Mouse (Mus musculus) liver, embryonic 12.5 days (tissue): Measurements from ENCODE around the gene Galnt14. TPM values are rescaled to one million over a fixed set of nuclear protein-coding genes. Genes with fewer than 3 reads are reported as not detected.

Experiments
- ATAC-seq: fragments of 200-750 bp; cut with Nextera tagmentation; 2 replicates; pipeline ENCODE4 v1.8.0; 2017; ENCODE audit warnings: moderate number of reproducible peaks, mild to moderate bottlenecking, moderate library complexity
- H3K27ac ChIP-seq: fragments of 300-500 bp; sonication (generic); 2 replicates; pipeline ENCODE4 v1.5.1; 2016; ENCODE audit warnings: mild to moderate bottlenecking
- H3K27me3 ChIP-seq: fragments of 300-500 bp; sonication (generic); replicated peaks from 2 replicates; pipeline ENCODE4 v1.6.1; 2016; ENCODE audit warnings: mild to moderate bottlenecking, moderate library complexity
- H3K36me3 ChIP-seq: fragments of 300-500 bp; sonication (generic); 2 replicates; pipeline ENCODE4 v1.6.1; 2016; ENCODE audit warnings: mild to moderate bottlenecking, moderate library complexity
- H3K4me1 ChIP-seq: fragments of 300-500 bp; sonication (generic); 2 replicates; pipeline ENCODE4 v1.6.1; 2016
- H3K4me2 ChIP-seq: fragments of 300-500 bp; sonication (generic); 2 replicates; pipeline ENCODE4 v1.6.1; 2016; ENCODE audit warnings: mild to moderate bottlenecking, moderate library complexity
- H3K4me3 ChIP-seq: fragments of 300-500 bp; sonication (generic); 2 replicates; pipeline ENCODE4 v1.5.1; 2016; ENCODE audit warnings: mild to moderate bottlenecking, moderate library complexity
- H3K9ac ChIP-seq: fragments of 300-500 bp; sonication (generic); 2 replicates; pipeline ENCODE4 v1.6.1; 2016; ENCODE audit warnings: mild to moderate bottlenecking, moderate library complexity
- H3K9me3 ChIP-seq: fragments of 300-500 bp; sonication (generic); replicated peaks from 2 replicates; pipeline ENCODE4 v1.6.1; 2016; ENCODE audit warnings: mild to moderate bottlenecking, moderate library complexity
- WGBS: fragments of 180-500 bp; shearing (Covaris S2); methylation state at CpG from one replicate; pipeline ENCODE4 v1.1.7; 2016; ENCODE audit not compliant: insufficient replicate concordance; 5-methylcytosine and 5-hydroxymethylcytosine counted together
- polyA plus RNA-seq: library from polyadenylated mRNA; unstranded; fragments of >200 nt; fragmentation: Nextera tagmentation; extraction: Ambion mirVana; gene quantifications from 2 replicates; pipeline ENCODE4 v1.2.1, GENCODE M21; 2016

The Galnt14 gene
- 0.23 and 0.28 TPM in 2 replicates for polyA plus RNA-seq

DNA sequence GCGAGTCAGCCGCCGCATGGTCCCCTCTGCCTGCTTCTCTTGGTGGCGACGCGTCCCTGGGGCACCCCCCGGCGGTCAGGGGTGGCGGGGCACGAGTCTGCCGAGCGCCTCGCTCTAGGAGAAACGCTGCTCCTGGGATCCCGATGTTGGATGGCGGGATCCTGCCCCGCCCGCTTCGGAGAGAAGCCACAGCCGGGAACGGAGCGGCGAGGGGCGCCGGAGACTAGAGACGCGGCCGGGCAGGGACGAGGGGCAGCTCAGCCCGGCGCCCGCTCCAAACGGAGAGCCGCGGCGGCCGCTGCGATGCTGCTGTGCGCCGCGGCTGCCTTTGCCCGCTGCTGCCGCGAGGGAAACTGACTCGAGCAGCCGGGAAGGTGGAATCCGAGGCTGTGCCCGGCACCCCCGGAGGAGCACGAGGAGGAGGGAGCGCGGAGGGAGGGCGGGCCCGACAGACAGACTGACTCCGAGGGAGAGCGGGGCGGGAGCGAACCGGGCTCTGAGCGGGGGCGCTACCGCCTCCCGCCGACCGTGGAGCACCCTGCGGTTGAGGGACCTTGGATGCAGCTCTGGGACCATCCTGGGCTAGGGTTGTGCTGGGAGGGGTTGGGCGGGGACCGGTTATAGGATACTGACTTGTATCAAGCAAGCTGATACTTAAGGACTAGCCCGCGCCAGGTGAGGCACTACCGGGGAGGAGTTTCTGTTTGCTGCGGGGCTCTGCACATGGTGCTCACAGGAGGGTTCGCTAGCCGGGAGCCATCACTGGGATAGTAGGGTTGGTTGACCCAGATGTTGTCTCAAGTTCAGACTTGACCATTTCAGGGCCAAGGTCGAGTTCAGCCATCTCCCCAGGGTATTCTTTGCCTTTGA is at the start of gene Galnt14:
Gene Galnt14, minus strand, starts transcription at position 412 of the 870 bp plus-strand sequence.
- Histone ChIP-seq H3K4me3 (peak within 1 kb of the TSS; percentile 44), H3K9ac (no peak within 1 kb of the TSS), H3K27me3 (peaks cover 62% of the 10 kb centered on the region), H3K4me2 (peak within 1 kb of the TSS; percentile 65), H3K36me3 (no peaks in the 10 kb centered on the region), H3K4me1 (no peaks in the 10 kb centered on the region), H3K9me3 (no peaks in the 10 kb centered on the region), H3K27ac (no peak within 1 kb of the TSS)
- 4% methylated on average over 70 of the region's 75 CpGs for WGBS
- ATAC-seq = no peak; the same call in 1 of the 2 replicates

DNA sequence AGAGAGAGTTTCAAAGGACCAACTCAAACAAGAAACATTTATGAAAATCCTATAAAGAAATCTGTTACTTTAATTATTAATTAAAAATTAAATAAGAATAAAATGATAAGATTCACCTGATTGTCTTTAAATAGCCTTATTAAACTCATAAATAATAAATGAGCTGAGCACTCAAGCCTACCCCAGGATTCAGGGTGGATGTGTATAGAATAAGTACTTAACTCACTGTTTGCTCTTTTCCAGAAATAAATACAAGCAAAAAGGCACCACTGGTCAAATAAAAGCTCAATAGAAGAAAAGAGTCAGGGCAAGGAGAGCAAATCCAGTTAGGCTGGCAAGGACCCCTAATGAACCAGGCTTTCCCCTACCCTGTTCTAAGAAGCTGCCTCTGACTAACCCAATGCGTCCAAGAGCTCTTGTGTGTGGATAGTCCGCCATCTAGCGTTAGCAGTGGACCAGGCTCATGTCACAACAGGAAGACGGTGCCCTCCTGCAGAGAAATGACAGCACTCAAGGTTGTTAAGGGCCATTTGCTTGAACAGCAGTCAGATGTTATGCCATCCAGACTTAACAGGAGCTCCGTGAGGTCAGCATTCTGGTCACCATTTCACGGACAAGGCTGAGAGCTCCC is 33.5 kb upstream of the Galnt14 start:
- no peak overlapping the region for H3K4me2 ChIP-seq
- 3% methylated on average over 6 of the region's 6 CpGs for WGBS

DNA sequence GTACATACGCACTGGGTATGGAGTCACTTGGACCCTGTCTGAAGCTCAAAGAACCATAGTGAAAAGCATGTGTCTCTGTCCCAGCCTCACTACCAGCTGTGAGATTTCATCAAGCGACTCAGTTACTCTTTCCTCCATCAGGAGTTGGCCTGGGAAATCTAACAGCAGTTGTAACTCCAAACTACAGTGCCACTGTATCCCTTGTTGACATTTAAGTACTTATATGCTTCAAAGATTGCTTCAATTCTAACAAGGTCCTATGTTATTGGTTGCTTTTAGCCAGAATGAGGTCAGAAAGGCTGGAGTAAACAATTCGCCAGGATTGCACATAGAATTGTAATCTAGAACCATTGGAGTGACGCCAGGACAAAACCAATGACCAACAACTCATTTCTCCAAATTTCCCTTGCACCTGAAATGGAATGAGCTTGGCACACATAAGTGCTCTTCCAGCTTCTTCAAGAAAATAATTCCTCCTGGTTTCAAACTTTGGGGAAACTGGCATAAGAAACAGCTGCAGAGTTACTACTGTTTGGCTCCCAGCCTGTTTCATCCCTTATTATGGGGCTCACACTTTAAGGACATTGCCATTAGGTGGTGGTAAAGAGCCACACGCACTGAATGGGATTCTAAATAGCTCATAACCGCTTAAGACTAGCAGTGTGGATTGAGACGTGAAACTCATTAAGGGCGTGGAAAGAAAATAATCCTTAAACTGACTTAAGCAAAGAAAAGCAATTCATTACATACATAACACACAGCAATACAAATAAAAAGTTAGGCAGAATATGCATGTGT is 13.8 kb upstream of the Galnt14 start:
- Histone ChIP-seq H3K36me3 (no peaks in the 10 kb centered on the region), H3K9ac (no peak overlapping the region), H3K27ac (no peak overlapping the region), H3K4me1 (no peaks in the 10 kb centered on the region), H3K9me3 (no peaks in the 10 kb centered on the region), H3K27me3 (no peaks in the 10 kb centered on the region; the same call in 1 of the 2 replicates), H3K4me3 (no peak overlapping the region), H3K4me2 (no peak overlapping the region)
- no peak for ATAC-seq
- WGBS = 54% methylated on average over 8 of the region's 8 CpGs

More for the DNA sequence above, 33.5 kb upstream of the Galnt14 start:
- Histone ChIP-seq H3K4me1 (no peaks in the 10 kb centered on the region), H3K9ac (no peak overlapping the region), H3K36me3 (no peaks in the 10 kb centered on the region), H3K27ac (no peak overlapping the region), H3K27me3 (peaks cover 5% of the 10 kb centered on the region; the same call in 1 of the 2 replicates), H3K9me3 (no peaks in the 10 kb centered on the region), H3K4me3 (no peak overlapping the region)
- ATAC-seq = no peak

DNA sequence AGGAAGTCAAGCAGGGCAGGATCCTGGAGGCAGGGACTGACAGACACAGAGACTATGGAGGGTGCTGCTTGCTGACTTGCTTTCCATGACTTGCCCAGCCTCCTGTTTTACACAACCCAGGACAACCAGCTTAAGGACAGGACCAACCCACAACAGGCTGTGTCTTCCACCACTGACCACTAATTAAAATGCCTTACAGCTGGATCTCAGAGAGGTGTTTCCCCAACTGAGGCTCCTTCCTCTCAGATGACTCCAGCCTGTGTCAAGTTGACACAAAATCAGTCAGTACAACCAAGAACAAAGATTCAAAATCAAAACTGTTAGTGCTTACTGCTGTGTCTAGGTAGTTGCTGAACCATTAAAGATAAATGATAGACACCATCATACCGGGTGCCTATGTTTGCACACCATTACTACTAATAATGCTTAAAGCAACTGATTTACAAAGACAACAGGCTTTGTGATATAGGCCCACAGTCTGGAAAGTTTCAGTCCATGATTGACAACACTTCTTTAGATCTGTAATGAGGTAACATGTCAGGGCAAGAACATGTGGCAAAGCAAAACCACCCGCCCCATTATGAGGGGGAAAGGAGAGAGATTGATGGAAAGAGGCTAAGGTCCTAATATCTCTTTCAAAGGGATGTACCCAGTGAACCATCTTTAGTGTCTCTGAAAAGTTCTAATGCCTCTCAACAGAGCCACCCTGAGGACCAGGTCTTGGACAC is 8.9 kb upstream of the Galnt14 start:
- Histone ChIP-seq H3K27ac (no peak overlapping the region), H3K36me3 (no peaks in the 10 kb centered on the region)
- WGBS = 76% methylated on average over 2 of the region's 2 CpGs

DNA sequence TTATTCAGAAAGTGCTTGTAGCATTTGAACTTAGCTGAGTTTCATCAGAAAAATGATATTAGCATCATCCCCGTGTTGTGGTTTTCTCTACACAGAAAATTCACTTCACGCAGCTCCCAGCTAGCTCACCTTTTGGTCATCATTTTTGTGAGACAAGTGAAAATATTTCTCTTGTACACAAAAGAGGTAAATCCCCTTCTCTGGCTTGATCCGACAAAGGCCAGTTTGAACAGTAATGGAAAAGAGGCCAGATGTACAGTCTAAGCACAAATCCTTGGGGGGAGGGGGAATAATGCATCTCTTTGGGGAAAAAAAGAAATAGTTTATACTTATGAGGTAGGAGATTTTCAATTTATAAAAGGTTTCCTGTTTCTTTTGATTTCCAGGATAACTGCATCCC is 6.4 kb upstream of the Galnt14 start:
- Histone ChIP-seq H3K27me3 (peaks cover 22% of the 10 kb centered on the region), H3K9ac (no peak overlapping the region), H3K36me3 (no peaks in the 10 kb centered on the region), H3K9me3 (no peaks in the 10 kb centered on the region), H3K27ac (no peak overlapping the region), H3K4me3 (no peak overlapping the region), H3K4me2 (no peak overlapping the region), H3K4me1 (no peaks in the 10 kb centered on the region)
- whole genome bisulfite sequencing = 58% methylated on average over 3 of the region's 3 CpGs
- no peak for ATAC-seq

More for the DNA sequence above, 8.9 kb upstream of the Galnt14 start:
- Histone ChIP-seq H3K4me3 (no peak overlapping the region), H3K27me3 (no peaks in the 10 kb centered on the region; the same call in 1 of the 2 replicates), H3K9ac (no peak overlapping the region), H3K4me2 (no peak overlapping the region), H3K4me1 (no peaks in the 10 kb centered on the region), H3K9me3 (no peaks in the 10 kb centered on the region)
- no peak for ATAC-seq

DNA sequence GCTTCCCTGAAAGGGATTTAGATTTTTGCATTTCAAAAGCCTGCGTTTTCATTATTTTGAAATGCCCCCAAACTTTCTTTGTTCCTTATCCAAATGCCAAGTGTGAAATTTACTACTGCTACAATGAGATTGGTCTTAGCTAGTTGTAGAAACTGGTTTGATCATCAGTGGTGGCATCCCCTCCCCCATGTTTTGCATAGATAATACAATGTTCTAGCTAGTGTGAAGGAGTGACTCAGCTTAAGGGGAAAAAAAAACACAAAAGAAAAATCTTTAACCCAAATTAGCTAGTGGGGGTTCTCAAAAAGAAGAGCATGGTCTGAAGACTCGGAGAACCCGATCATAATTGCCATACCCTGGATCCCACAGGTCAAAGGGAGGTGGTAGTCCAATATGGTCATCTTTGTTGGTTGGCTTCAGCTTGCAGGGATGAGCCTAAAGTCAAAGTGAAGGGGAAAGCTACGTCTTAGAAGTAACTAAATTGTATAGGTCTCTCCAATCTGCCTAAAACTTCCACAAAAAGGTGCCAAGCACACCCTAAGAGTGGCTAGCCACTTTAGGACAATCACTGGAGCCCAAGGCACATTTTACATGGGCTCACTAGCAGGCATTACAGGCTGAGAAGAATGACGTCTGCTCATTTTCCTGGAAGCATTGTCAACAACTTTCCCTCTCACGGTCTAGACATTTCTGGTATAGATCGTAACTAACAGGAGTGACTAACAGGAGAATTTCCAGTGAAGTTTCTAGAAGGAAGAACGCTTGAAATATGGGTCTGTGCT is 4.4 kb upstream of the Galnt14 start:
- no peak overlapping the region for H3K27ac ChIP-seq
- H3K36me3 ChIP-seq = no peaks in the 10 kb centered on the region
- H3K4me3 ChIP-seq = no peak overlapping the region
- no peak for ATAC-seq
- H3K4me1 ChIP-seq = no peaks in the 10 kb centered on the region
- H3K27me3 ChIP-seq = peaks cover 43% of the 10 kb centered on the region
- no peak overlapping the region for H3K4me2 ChIP-seq
- no peaks in the 10 kb centered on the region for H3K9me3 ChIP-seq
- 59% methylated on average over 8 of the region's 8 CpGs for WGBS
- H3K9ac ChIP-seq = no peak overlapping the region

DNA sequence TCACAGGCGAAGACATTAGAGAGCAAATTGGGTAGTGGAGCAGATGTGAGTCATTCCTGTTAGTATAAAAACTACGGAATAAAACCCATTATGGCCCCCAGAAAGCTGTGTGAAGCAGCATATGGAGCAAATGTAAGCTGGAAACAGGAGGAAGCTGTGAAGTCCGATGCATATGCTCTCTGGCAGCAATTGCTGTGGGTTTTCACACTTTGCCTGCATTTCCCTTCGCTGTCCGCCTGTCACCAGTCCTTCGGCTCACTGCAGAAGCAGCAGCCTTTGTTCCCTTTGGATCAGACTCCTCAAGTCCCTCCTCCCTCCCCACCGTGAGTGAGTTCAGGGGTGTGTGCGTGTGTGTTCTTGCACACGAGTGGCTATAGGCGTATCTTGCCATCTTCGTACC is 3.1 kb upstream of the Galnt14 start:
- Histone ChIP-seq H3K36me3 (no peaks in the 10 kb centered on the region), H3K9ac (no peak overlapping the region), H3K4me3 (no peak overlapping the region), H3K27me3 (peaks cover 56% of the 10 kb centered on the region), H3K9me3 (no peaks in the 10 kb centered on the region), H3K4me2 (no peak overlapping the region), H3K4me1 (no peaks in the 10 kb centered on the region), H3K27ac (no peak overlapping the region)
- WGBS = 50% methylated on average over 11 of the region's 11 CpGs
- ATAC-seq = no peak

DNA sequence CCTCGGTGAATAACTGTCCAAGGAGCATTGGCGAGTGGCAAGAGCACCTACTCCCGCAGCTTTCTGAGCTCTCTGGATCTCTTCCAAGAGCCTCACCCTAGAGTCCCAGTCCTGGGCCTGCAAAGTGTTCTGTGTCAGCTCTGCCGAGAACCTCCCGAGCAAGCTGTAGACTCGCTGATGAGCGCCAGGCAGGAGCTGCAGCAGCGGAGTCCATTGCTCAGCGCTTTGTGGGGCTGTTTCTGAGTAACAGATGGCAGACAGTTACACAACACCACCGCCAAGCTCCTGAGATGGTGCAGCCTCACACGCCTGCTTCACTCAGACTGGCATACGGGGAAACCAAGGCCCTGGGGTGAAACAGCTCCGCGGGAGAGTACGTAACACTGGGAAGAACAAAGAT is 1.7 kb upstream of the Galnt14 start:
- H3K27me3 ChIP-seq = peaks cover 62% of the 10 kb centered on the region
- no peak overlapping the region for H3K4me3 ChIP-seq
- no peaks in the 10 kb centered on the region for H3K4me1 ChIP-seq
- no peaks in the 10 kb centered on the region for H3K36me3 ChIP-seq
- H3K9me3 ChIP-seq = no peaks in the 10 kb centered on the region
- WGBS = 60% methylated on average over 15 of the region's 15 CpGs
- no peak for ATAC-seq
- H3K9ac ChIP-seq = no peak overlapping the region
- H3K4me2 ChIP-seq = no peak overlapping the region
- H3K27ac ChIP-seq = no peak overlapping the region

DNA sequence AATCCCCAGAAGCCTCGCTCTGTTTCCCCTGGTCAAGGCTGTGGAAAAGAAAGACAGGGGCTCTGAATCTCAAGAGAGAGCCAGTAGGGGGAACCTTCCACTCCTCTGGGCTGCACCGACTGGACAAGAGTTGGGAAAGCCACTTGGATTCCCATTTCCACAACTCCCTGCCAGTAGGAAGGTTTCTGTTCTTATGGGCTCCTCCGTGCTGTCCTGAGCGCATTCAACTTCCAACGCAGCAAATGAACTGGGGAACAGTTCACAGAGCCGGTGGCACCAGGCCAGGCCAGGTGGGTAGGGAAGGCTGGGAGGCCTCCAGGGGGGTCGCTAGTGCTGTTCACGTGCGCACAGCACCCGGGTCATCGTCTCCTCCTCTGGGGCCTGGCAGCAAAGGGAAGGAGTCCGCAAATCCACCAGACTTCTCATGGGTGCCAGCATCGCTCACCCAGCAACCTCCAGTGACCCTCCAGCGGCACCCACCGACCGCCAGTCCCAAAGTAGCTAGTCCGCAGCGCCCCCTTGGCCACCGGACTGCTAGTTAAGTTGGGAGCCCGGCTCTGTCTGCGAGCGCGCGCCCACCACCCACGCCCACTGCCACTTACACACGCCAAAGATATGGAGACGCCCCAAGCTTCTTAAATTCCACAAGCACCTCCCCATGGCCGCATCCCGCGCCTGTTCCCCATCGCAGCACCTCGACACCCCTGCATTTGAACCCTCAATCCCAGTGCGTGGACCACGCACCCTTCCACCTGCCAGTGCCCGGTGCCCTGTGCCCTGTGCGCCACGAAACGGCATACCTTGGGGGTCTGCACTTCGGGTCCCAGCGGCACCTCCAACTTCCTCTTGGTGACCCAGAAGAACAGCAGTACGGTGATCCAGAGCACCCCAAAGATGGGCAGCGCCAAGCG is 867 bp downstream of the Galnt14 start:
- H3K4me1 ChIP-seq = no peaks in the 10 kb centered on the region
- H3K27ac ChIP-seq = no peak overlapping the region
- no peaks in the 10 kb centered on the region for H3K36me3 ChIP-seq
- WGBS = 4% methylated on average over 43 of the region's 43 CpGs
- no peak overlapping the region for H3K9ac ChIP-seq
- H3K9me3 ChIP-seq = no peaks in the 10 kb centered on the region
- H3K4me3 ChIP-seq = peak overlapping the region; percentile 44
- H3K27me3 ChIP-seq = peaks cover 62% of the 10 kb centered on the region
- H3K4me2 ChIP-seq = peak overlapping the region; percentile 65
- ATAC-seq = no peak

DNA sequence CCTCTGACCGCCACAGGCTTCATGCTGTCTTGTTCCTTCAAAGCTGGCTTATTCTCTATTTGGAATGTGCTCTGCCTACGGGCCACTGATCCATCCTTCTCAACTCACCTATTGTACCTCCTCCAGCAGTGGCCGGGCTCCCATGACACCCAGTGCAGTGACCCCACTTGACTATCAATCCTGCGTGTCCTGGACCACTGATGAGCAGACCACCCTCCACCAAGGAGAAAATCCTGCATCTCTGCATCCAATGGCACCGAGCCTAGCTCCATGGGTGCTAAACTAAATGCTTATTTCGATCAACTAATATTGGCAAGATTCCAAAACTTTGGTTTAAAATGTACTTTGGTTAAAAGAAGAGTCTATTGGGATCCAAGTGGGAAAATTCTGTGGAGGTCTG is 1.8 kb downstream of the Galnt14 start:
- Histone ChIP-seq H3K4me1 (no peaks in the 10 kb centered on the region), H3K36me3 (no peaks in the 10 kb centered on the region), H3K27ac (no peak overlapping the region), H3K4me3 (no peak overlapping the region), H3K4me2 (no peak overlapping the region), H3K9me3 (no peaks in the 10 kb centered on the region), H3K27me3 (peaks cover 56% of the 10 kb centered on the region), H3K9ac (no peak overlapping the region)
- 71% methylated on average over 6 of the region's 6 CpGs for WGBS
- ATAC-seq = no peak
